Mouse (Mus musculus) lung, postnatal 36 days (tissue): ENCODE data around the gene Gm28079.
"Not testable (repeated sequence)": the region's sequence is repeated elsewhere in the genome, so short reads cannot be mapped to it uniquely, and the experiment has no call there.

ENCODE experiments used
- DNase-seq: peaks from one replicate; pipeline ENCODE4 v3.0.0; 2022; ENCODE audit warnings: mixed read lengths

Gene Gm28079

DNA sequence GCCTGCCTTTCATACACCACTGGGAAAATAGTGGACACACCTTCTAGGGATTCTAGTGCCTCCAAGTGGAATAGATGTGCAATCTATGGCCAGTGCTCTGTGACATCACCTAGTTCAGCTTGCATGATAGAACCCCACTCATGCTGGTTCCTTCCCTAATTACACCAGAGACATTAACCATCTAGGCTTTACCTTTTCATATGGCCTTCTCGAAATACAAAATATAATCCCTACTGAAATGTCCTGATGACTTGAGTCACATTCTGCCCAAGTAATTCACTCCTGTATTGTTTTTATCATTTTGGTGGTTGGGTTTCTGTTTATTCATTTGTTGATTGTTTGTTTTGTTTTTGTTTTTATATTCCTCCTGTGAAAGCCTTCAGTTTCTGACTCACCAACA lies at the start of gene Gm28079:
TSS of gene Gm28079 (minus strand) at position 101 of the 400 bp plus-strand sequence.
- DNase-seq = not testable (repeated sequence)
